Mouse (Mus musculus): Measurements from ENCODE around the gene B4galt3. TPM values are rescaled to one million over a fixed set of nuclear protein-coding genes. Genes with fewer than 3 reads are reported as not detected.

B4galt3 gene
- polyA plus RNA-seq, 1 experiment from 2014 or later = 23.2 TPM

Other genes with a start within 250 kb of the B4galt3 start
- 28.6 and 30.3 TPM in 2 replicates for gene Fcgr3, start 205.4 kb upstream of the B4galt3 start, polyA plus RNA-seq (2015; fragmentation: Nextera tagmentation; extraction: Ambion mirVana)
- 1.8 and 2.1 TPM in 2 replicates for gene Cfap126, start 156.4 kb upstream of the B4galt3 start, polyA plus RNA-seq (2015; fragmentation: Nextera tagmentation; extraction: Ambion mirVana)
- gene Sdhc, start 119.7 kb upstream of the B4galt3 start, polyA plus RNA-seq (2015; fragmentation: Nextera tagmentation; extraction: Ambion mirVana) = 137 and 164 TPM in 2 replicates
- 0.04 TPM in 1 of 2 replicates, not detected in the other for gene Mpz, start 119.6 kb upstream of the B4galt3 start, polyA plus RNA-seq (2015; fragmentation: Nextera tagmentation; extraction: Ambion mirVana)
- 2.5 and 2.6 TPM in 2 replicates for gene Pcp4l1, start 74.1 kb upstream of the B4galt3 start, polyA plus RNA-seq (2015; fragmentation: Nextera tagmentation; extraction: Ambion mirVana)
- 2.2 and 2.4 TPM in 2 replicates for gene Nr1i3, start 56.4 kb upstream of the B4galt3 start, polyA plus RNA-seq (2015; fragmentation: Nextera tagmentation; extraction: Ambion mirVana)
- gene Tomm40l, start 47.8 kb upstream of the B4galt3 start, polyA plus RNA-seq (2015; fragmentation: Nextera tagmentation; extraction: Ambion mirVana) = 11.8 and 14.9 TPM in 2 replicates
- gene Apoa2, start 45.3 kb upstream of the B4galt3 start, polyA plus RNA-seq (2015; fragmentation: Nextera tagmentation; extraction: Ambion mirVana) = 8,709 and 8,864 TPM in 2 replicates
- gene Fcer1g, start 36.0 kb upstream of the B4galt3 start, polyA plus RNA-seq (2015; fragmentation: Nextera tagmentation; extraction: Ambion mirVana) = 111 and 128 TPM in 2 replicates
- 0.48 and 0.64 TPM in 2 replicates for gene Adamts4, start 19.9 kb upstream of the B4galt3 start, polyA plus RNA-seq (2015; fragmentation: Nextera tagmentation; extraction: Ambion mirVana)
- 138 and 143 TPM in 2 replicates for gene Ndufs2, start 18.9 kb upstream of the B4galt3 start, polyA plus RNA-seq (2015; fragmentation: Nextera tagmentation; extraction: Ambion mirVana)
- 205 and 206 TPM in 2 replicates for gene Ppox, start 10.9 kb downstream of the B4galt3 start, polyA plus RNA-seq (2015; fragmentation: Nextera tagmentation; extraction: Ambion mirVana)
- gene Usp21, start 17.7 kb downstream of the B4galt3 start, polyA plus RNA-seq (2015; fragmentation: Nextera tagmentation; extraction: Ambion mirVana) = 23.1 and 25.3 TPM in 2 replicates
- 40.3 and 45.2 TPM in 2 replicates for gene Ufc1, start 24.7 kb downstream of the B4galt3 start, polyA plus RNA-seq (2015; fragmentation: Nextera tagmentation; extraction: Ambion mirVana)
- 17.5 and 19.7 TPM in 2 replicates for gene Dedd, start 58.8 kb downstream of the B4galt3 start, polyA plus RNA-seq (2015; fragmentation: Nextera tagmentation; extraction: Ambion mirVana)
- gene Nit1, start 75.3 kb downstream of the B4galt3 start, polyA plus RNA-seq (2015; fragmentation: Nextera tagmentation; extraction: Ambion mirVana) = 38.8 and 39.0 TPM in 2 replicates
- gene Pfdn2, start 75.3 kb downstream of the B4galt3 start, polyA plus RNA-seq (2015; fragmentation: Nextera tagmentation; extraction: Ambion mirVana) = 30.9 and 37.8 TPM in 2 replicates
- gene Klhdc9, start 90.5 kb downstream of the B4galt3 start, polyA plus RNA-seq (2015; fragmentation: Nextera tagmentation; extraction: Ambion mirVana) = 0.20 and 0.28 TPM in 2 replicates
- gene Nectin4, start 99.8 kb downstream of the B4galt3 start, polyA plus RNA-seq (2015; fragmentation: Nextera tagmentation; extraction: Ambion mirVana) = 0.09 and 0.13 TPM in 2 replicates
- gene Arhgap30, start 118.6 kb downstream of the B4galt3 start, polyA plus RNA-seq (2015; fragmentation: Nextera tagmentation; extraction: Ambion mirVana) = 5.3 and 5.8 TPM in 2 replicates
- 15.9 and 19.3 TPM in 2 replicates for gene Usf1, start 141.0 kb downstream of the B4galt3 start, polyA plus RNA-seq (2015; fragmentation: Nextera tagmentation; extraction: Ambion mirVana)
- gene Tstd1, start 148.5 kb downstream of the B4galt3 start, polyA plus RNA-seq (2015; fragmentation: Nextera tagmentation; extraction: Ambion mirVana) = 4.6 and 5.3 TPM in 2 replicates
- gene F11r, start 167.2 kb downstream of the B4galt3 start, polyA plus RNA-seq (2015; fragmentation: Nextera tagmentation; extraction: Ambion mirVana) = 33.8 and 34.2 TPM in 2 replicates
- 2.6 and 3.5 TPM in 2 replicates for gene Alyref2, start 233.2 kb downstream of the B4galt3 start, polyA plus RNA-seq (2015; fragmentation: Nextera tagmentation; extraction: Ambion mirVana)

Measured in liver, embryonic 16.5 days (tissue).